Mouse (Mus musculus) activated CD4-positive, CD25-positive, alpha-beta regulatory T cell, adult 9 weeks (primary cell): Measurements from ENCODE around the gene Knl1. TPM values are rescaled to one million over a fixed set of nuclear protein-coding genes. Genes with fewer than 3 reads are reported as not detected.

Experiments used
- polyA plus RNA-seq: library from polyadenylated mRNA; unstranded; fragments of 100-300 nt; shearing (Covaris generic); gene quantifications from one replicate; pipeline ENCODE4 v1.2.1, GENCODE M21; 2017

Knl1 gene
- 4.8 TPM for polyA plus RNA-seq

DNA sequence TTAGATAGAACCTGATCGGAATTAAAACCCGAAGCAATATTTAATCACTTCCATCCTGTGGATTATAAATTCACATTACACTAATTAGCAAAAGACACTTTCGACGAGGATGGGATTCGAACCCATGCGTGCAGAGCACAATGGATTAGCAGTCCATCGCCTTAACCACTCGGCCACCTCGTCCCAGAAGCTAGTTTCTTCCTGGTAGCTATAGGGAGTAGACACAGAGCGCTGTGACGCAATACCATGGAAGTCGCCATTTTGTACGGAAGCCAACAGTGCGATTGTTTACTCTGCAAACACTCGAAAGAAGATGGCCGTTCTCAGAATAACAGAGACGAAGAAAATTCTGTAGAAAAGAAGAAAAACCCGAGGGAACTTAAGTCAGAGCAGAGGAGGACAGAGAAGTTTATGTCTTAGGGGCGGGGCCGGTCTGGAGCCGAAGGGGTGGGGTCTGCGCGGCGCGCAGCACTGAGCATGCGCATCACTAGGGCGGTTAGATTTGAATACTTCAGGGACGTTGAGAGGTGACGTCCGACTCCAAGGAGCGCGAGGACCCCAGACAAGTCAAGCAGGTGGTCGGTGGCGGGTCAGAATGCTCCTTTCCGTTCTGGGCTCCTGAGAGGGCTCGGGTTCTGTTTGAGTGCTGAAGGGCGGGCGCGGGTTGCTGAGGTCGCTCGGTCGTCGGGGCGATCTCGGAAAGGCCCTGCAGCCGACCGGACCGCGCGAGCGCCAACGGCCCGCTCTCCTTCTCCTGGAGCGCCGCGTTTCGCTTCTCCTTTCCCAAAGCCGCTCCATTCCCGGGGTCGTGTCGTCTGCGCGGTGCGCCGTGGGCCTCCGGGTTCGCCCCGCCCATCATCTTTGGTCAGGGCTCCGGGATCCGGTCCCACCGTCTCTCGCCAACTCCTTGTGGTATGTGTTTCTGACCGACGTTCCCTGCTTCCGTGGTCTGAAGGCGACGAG, at the start of gene Knl1:
Knl1 (plus strand) TSS at position 471 of the 963 bp plus-strand sequence.

DNA sequence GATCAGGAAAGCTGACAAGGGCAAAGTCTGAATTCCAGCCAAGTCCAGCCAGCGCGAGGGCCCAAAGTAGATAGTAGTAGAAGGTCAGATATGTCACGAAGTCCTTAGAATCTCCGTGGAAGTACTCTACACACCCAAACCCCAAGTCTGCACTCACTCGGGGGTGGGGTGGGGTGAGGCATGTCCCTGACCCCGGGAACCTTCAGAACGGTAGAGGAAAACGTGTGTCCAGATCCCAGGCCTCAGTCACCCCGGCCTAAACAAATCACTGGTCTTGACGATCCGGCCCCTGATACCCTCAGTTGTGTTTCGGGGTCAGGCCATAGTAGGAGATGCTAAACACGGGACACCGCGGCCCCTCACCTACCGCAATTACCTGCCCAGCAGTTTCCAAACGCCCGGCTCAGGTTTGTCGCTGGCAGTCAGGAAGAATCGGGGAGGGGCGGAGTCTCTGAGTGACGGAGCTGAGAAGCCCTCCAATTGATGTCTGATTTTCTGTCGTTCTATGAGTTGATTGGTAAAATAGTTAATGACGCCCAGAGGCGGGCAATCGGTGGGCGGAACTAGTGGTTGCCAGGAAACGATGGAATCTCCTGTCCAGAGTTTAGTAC, 17.9 kb upstream of the Knl1 start, which contains the start of gene Ccdc32:
Ccdc32 (minus strand) TSS at position 453 of the 611 bp plus-strand sequence.

DNA sequence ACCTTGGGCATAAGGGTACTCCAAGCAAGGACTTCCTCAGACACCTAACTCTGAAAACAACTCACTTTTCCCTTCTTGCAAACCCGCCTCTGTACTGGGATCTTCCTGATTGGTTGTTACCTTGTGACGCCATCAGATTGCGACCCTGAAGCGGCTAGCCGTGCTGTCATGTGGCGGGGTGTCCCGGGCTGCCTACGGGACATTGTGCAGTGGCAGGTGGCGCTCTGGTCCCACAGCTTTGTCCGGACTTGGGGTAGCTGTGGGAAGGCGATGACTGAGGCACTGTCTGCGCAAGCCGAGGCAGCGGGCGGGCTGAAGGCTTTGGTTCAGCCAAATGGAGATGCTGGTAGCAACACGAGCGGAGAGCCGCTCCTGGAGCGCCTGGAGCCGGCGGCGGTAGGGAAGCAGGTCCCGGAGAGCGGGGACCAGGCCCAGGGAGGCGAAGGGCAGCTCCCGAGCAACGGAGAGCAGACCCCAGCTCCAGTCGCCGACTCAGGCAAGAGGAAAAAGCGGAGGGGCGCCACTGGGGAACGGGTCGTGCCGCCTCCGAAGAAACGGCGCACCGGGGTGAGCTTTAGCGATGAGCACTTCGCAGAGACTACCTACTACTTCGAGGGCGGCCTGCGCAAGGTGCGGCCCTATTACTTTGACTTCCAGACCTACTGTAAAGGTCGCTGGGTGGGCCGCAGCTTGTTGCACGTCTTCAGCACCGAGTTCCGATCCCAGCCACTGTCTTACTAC, 12.1 kb upstream of the Knl1 start, which contains the start of gene Rpusd2:
Rpusd2 (plus strand) TSS at position 135 of the 741 bp plus-strand sequence.

DNA sequence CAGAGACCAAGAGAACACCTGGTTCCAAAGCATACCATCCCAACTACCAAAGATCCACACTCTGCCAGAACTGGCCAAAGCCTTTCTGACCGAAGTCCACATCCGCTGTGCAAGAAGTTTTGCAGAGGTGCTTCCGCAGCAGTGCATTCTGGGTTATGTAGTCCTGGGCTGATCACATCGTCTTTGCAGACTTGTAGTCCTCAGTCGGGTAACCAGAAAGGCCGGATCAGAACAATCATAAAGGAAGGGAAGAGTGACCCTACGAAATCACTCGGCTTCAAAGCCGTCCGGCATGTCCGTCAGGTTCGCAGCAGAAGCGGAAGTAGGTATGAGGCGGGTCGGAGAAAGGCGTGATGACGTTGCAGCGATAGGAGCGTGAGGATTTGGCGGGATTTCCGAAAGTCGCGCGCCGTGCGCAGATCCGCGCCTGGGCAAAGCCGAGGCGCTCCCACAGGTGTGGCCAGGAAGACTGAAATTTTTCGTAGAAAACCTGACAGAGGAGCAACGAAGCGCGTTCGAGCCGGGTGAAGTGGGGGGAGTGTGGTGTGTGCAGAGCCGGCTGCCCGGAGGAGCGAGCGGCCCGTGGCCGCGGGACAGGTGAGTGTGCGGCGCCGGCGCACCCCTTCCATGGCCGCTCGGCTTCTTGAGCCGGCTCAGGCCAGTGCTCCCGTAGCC, 65.7 kb downstream of the Knl1 start, which contains the start of gene Rad51:
Rad51 (plus strand) TSS at position 356 of the 675 bp plus-strand sequence.

Other genes with a start within 250 kb of the Knl1 start
- gene Knstrn, start 233.1 kb upstream of the Knl1 start, polyA plus RNA-seq, result 13.1 TPM
- 65.9 TPM for gene Ivd, start 185.2 kb upstream of the Knl1 start, polyA plus RNA-seq
- 1.7 TPM for gene Bahd1, start 146.7 kb upstream of the Knl1 start, polyA plus RNA-seq
- 4.4 TPM for gene Chst14, start 120.6 kb upstream of the Knl1 start, polyA plus RNA-seq
- 27.6 TPM for gene Ccdc32, start 17.7 kb upstream of the Knl1 start, polyA plus RNA-seq
- gene Rpusd2, start 12.3 kb upstream of the Knl1 start, polyA plus RNA-seq, result 2.4 TPM
- 10.9 TPM for gene Rad51, start 65.7 kb downstream of the Knl1 start, polyA plus RNA-seq
- 26.0 TPM for gene Rmdn3, start 109.9 kb downstream of the Knl1 start, polyA plus RNA-seq
- gene Gchfr, start 120.7 kb downstream of the Knl1 start, polyA plus RNA-seq, result not detected
- 0.73 TPM for gene Gm14137, start 127.4 kb downstream of the Knl1 start, polyA plus RNA-seq
- 58.9 TPM for gene Zfyve19, start 161.5 kb downstream of the Knl1 start, polyA plus RNA-seq
- 14.4 TPM for gene Dnajc17, start 161.7 kb downstream of the Knl1 start, polyA plus RNA-seq
- not detected for gene Ppp1r14d, start 182.8 kb downstream of the Knl1 start, polyA plus RNA-seq
- not detected for gene Spint1, start 190.2 kb downstream of the Knl1 start, polyA plus RNA-seq
- gene Rhov, start 224.2 kb downstream of the Knl1 start, polyA plus RNA-seq, result 0.27 TPM
- 17.7 TPM for gene Vps18, start 241.6 kb downstream of the Knl1 start, polyA plus RNA-seq